Mouse (Mus musculus): ENCODE measurements around the gene Ifrd1.

The Ifrd1 gene

DNA sequence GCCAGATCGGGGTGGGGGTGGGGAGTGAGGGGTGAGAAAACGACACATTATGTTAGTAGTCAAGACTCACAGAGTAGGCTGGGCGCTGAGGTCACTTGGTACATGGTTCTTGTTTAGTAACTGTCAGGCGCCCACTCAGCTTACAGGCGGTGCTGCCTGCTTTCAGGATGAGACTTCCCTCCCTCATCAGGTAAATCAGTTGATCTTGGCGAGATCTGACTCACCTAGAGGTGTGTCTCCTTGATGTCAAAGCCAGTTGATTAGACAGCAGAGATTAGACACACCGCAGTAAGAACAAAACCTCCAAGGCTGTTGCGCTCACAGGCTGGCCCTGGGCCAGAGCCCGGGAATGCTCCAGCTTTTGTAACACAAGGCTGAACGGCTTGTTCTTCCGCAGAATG, 4.5 kb downstream of the Ifrd1 start:
- no peak for DNase-seq (ENCODE audit: extremely low spot score, low read depth, low spot score)

- no peak for DNase-seq (ENCODE audit: extremely low spot score, low read depth, low spot score)
These were observed 5.1 kb downstream of the Ifrd1 start for GRCm38 (mm10) chr12:40243241-40243640.

- DNase-seq (ENCODE audit: extremely low spot score, low read depth, low spot score): no peak
These were observed 9.1 kb downstream of the Ifrd1 start for GRCm38 (mm10) chr12:40239161-40239560.

GRCm38 (mm10) chr12:40232231-40232630, 16.1 kb downstream of the Ifrd1 start:
- DNase-seq (ENCODE audit: extremely low spot score, low read depth, low spot score): no peak

DNA sequence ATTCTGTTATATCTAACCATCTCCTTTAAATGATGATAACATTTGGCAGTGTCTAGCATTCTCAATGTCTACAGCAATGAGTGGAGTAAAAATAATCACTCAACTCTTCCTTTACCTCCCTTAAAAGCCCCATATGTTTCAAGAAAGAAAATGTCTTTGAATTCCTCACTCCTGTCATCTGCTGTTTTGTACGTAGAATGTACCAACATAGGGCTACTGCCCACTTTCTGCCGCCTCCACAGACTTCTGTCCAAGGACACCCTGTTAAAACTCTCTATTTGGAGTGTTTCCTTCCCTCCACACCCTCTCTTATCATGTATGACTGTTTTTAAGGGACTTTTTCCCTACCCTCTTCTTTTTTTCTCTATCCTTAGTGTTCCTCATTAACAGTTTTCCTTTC, 16.7 kb downstream of the Ifrd1 start:
- no peak for DNase-seq (ENCODE audit: extremely low spot score, low read depth, low spot score)

- no peak for DNase-seq (ENCODE audit: extremely low spot score, low read depth, low spot score)
These were observed 24.0 kb downstream of the Ifrd1 start for GRCm38 (mm10) chr12:40224171-40224880.

DNA sequence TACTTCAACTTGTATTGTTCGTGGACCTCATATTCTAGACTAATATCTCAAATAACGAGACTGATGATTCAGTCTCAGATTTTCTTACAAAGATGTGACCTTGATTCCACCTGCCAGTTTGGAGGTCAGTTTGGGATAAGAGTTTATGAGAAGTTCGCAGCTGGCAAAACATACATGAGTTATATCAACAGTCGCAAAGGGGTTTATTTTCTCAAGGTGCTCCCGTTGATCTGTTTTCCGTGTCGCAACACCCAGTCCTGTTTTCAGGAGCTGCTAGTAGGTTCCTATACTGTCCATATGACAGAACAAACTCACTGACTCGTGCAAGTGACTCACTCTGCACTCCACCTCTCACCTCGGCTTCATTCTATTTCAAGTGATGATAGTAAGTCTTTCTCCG, 24.6 kb downstream of the Ifrd1 start:
- DNase-seq (ENCODE audit: extremely low spot score, low read depth, low spot score): no peak

- DNase-seq (ENCODE audit: extremely low spot score, low read depth, low spot score): peak; percentile 95
These were observed 25.2 kb downstream of the Ifrd1 start for GRCm38 (mm10) chr12:40223082-40223619.

- DNase-seq (ENCODE audit: extremely low spot score, low read depth, low spot score): peak; percentile 78
These were observed 25.8 kb downstream of the Ifrd1 start for GRCm38 (mm10) chr12:40222251-40223081.

- no peak for DNase-seq (ENCODE audit: extremely low spot score, low read depth, low spot score)
These were observed 26.7 kb downstream of the Ifrd1 start for GRCm38 (mm10) chr12:40221611-40222010.

DNA sequence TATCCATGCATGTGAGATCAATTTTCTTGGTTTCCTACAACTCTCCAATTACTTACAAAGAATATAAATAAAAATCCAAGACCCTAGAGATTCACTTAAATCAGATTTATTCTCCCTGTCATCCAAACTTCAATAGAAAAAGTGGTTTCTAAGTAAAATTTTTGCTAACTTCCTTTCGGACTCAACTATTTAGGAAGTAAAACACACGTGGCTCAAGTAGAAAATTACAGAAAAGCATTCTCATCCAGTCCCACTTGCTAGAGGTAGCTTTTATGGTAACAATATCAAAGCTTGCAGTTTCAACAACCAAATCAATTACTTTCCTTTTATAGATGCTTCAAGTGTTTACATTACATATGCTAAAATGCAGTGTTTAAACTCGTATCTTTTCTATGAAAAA, 27.4 kb downstream of the Ifrd1 start:
- no peak for DNase-seq (ENCODE audit: extremely low spot score, low read depth, low spot score)

GRCm38 (mm10) chr12:40220001-40220570, 28.2 kb downstream of the Ifrd1 start:
- no peak for DNase-seq (ENCODE audit: extremely low spot score, low read depth, low spot score)

GRCm38 (mm10) chr12:40218430-40218945, 29.8 kb downstream of the Ifrd1 start:
- DNase-seq (ENCODE audit: extremely low spot score, low read depth, low spot score): no peak

DNA sequence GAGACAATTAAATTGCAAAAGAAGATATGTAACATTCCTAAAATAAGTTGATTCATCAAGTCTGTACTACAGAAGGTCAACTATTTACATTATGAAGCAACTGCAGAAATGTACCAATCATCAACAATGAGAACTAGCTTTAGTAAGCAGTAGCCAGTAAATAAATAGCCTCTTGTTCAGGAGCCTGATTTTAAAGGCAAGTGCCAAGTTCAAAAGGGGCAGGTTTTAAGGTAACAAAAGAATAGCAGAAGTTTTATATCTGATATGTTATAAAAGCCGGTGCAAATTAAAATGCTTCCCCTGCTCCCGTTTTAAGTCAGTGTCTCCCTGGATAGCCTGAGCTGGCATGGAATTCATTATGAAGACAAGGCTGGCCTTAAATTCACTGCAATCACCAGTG, 30.5 kb downstream of the Ifrd1 start:
- no peak for DNase-seq (ENCODE audit: extremely low spot score, low read depth, low spot score)

DNA sequence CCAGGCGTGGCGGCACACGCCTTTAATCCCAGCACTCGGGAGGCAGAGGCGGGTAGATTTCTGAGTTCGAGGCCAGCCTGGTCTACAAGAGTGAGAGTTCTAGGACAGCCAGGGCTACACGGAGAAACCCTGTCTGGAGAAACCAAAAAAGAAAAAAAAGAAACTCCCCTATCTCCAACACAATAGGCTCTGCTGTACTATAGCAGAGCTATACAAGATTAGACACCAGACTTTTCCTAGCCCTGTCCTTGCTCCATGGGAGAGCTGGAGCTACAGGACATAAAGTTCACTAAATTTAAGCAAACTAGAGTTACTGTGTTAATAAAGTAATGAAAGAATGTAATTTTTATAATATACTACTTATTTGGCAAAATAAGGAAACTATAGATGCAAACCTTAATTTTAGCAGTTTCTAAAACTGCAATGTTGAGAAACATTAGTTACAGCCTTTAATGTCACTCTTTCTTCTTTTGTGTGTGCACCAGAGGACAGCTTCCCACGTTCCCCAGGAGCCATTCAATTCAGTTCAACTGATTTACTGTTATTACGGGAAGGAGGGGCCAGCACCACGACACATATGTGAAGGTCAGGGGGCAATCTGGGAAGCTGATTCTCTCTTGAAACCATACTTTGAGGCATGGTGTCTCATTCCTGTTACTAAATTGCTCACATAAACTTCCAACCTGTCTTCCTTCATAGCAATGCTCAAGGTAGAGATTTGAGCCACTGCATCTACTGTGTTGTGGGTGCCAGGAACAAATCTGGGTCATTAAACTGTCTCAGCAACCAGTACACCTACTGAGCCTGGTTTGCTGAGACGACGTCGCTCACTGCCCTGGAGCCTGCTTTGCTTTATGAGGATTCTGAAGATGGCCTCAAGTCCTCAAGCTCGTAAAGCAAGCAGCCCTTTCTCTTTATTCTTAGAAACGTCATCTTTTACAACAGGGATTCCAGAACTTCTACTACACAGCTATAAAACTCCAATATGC, 33.1 kb downstream of the Ifrd1 start:
- DNase-seq (ENCODE audit: extremely low spot score, low read depth, low spot score): no peak

DNA sequence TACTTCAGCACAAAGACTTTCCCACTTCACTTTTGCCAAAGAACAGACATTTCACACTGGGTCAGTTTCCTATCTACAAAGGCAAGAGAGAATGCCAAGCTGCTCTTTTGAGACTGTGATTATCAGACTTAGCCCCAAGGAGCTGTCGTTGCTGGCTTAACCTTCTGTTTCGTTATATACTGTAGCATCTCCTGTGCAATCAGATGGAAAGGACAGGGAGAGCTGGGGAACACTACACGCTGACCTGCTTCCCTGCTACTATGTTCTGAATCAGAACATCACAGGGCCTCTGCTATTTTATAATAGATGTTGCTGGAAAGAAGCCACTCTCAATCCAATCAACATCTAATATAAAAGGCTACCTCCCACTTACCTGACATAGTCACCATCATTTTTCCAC, 39.3 kb downstream of the Ifrd1 start:
- DNase-seq (ENCODE audit: extremely low spot score, low read depth, low spot score): no peak

- no peak for DNase-seq (ENCODE audit: extremely low spot score, low read depth, low spot score)
These were observed 40.4 kb downstream of the Ifrd1 start for GRCm38 (mm10) chr12:40207909-40208308.

DNA sequence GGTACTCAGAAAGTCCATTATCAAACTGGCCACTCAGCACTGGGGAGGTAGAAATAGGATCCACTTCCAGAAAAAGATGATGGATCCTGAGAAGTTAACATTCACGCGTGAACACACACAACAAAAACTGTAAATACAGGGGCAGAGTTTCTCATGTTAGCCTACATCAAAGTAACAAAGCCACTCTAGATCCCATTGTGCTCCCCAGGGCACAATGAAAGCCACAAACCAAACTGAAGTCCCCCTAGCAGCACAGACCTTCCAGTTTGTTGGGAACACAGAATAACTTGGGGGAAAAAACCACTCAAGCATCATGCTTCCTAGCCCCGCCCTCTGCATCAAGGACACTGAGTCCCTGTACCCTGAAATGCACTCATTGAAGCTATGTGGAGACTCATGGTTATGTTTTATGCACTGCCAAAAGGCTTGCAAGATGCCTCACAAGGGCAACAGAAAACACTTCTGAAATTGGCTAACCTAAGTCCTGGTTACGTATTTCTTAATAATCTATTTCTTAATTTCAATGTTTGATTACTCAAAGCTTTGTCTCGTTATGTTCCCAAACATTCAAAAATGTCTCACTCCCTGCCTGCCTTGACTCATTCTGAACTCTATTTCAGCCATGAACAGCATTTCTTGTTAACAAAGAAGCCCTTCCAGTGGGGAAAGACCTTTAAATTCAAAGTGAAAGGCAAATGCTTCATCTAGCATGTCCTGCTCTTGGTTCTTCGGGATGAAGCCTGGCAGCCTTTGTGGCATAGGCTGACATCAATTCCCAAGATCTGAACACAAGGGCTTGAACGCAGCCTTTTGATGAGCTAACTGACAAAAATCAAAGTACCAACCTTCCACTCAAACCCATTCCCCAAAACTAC, 45.9 kb downstream of the Ifrd1 start:
- DNase-seq (ENCODE audit: extremely low spot score, low read depth, low spot score): no peak

DNA sequence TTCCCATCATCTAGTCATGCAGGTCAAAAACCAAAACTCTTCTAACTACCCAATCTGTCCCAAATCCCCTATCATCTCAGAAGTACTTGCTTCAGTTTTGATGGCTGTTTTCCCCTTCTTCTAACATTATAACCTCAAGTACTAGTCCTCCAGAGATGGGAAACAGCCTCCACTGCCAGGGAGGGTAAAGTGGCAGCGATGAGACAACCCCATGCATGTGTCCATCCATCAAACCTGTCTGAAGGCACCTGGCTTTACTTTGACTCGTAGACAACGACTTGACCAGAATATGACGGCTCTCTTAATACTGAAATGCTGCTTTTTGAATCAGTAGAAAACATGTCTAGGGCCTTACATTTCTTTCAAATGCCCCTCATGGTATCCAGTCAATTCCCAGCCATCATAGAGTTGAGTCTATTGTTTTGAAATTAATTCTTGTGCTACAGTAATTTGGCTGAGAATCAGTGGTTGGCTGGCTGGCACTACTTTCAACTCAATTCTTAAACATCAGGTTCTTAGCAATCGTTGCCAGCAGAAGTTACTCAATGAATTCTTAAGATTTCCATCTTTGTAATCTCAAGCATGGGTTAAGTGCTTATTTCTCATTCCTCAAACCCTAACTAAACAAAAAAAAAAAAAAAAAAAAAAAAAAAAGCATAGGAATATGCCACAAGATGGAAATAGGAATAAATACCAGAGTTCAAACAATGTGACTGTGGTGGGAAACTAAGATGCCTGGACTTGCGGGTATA, 47.6 kb downstream of the Ifrd1 start:
- no peak for DNase-seq (ENCODE audit: extremely low spot score, low read depth, low spot score)

Data from hindlimb bud, embryonic 11.5 days (tissue).